Comparison of ENCODE assay signal across 12 mouse cellular contexts in genomic region chr19:50013659-50014058, GRCm38 (mm10).
DNase-seq lines count a peak whose midpoint lies in the region; TF ChIP-seq lines count a peak whose summit lies in the region.
"Had no signal": no experiment of that assay in that cellular context is flagged by ENCODE, and none has a peak within 500 bp of the region (broad histone marks: within the 10 kb centered on the region; RNA-seq: fewer than 3 reads in every experiment).

No protein-coding gene starts in this region.

- intact Hi-C loops in heart, postnatal 10 days (cut with DNase I), result no loop called here
- intact Hi-C loops in left cerebral cortex, postnatal 4 days (cut with DNase I), result no loop called here

- no peaks in the 10 kb centered on the region for H3K36me3 ChIP-seq in kidney, adult 2 months (ENCODE audit: control insufficient read depth, insufficient read depth, low read length)
- H3K36me3 ChIP-seq: limb, embryonic 15.5 days; midbrain, embryonic 12.5 days; stomach, embryonic 15.5 days had no signal

- DNase-seq in heart, postnatal 10 days, result peak; percentile 12 to 15
- DNase-seq in heart, adult 18-20 months, result no peak
- peak; percentile 30 for DNase-seq in brain, embryonic 18.5 days (ENCODE audit: low read depth, low spot score)
- DNase-seq in frontal cortex, postnatal 36 days (ENCODE audit: low spot score in 2 of 2), result peak; percentile 55 to 64
- DNase-seq in left cerebral cortex, postnatal 4 days, result peak; percentile 33
- no peak for DNase-seq in kidney, adult 2 months
- DNase-seq in testis, postnatal 14 days (ENCODE audit: low spot score), result no peak
- DNase-seq in ovary, adult 18-20 months (ENCODE audit: low spot score), result no peak
- DNase-seq: adrenal gland, adult 8-10 months had no signal

- no peak overlapping the region for H3K27ac ChIP-seq in kidney, adult 2 months (ENCODE audit: insufficient read depth, low read depth, low read length)
- H3K27ac ChIP-seq: limb, embryonic 15.5 days; midbrain, embryonic 12.5 days; stomach, embryonic 15.5 days had no signal

- H3K4me3 ChIP-seq in kidney, adult 2 months (ENCODE audit: insufficient read depth, low read depth, low read length), result no peak overlapping the region
- H3K4me3 ChIP-seq: limb, embryonic 15.5 days; midbrain, embryonic 12.5 days; stomach, embryonic 15.5 days had no signal

- no peaks in the 10 kb centered on the region for H3K27me3 ChIP-seq in kidney, adult 2 months (replicated peaks; ENCODE audit: control insufficient read depth, insufficient read depth, low read length)
- H3K27me3 ChIP-seq: limb, embryonic 15.5 days; midbrain, embryonic 12.5 days; stomach, embryonic 15.5 days had no signal

- TF ChIP-seq POLR2A in kidney, adult 2 months (IDR thresholded peaks at IDR 0.05; ENCODE audit: low read depth, low read length), result no peak

- no peaks in the 10 kb centered on the region for H3K4me1 ChIP-seq in kidney, adult 2 months (ENCODE audit: control insufficient read depth, insufficient read depth, low read length)
- H3K4me1 ChIP-seq: limb, embryonic 15.5 days; midbrain, embryonic 12.5 days; stomach, embryonic 15.5 days had no signal

- WGBS in kidney, adult 2 months, result 62% methylated on average over 2 of the region's 2 CpGs

- TF ChIP-seq CTCF in kidney, adult 2 months (conservative IDR thresholded peaks at IDR 0.05; ENCODE audit: insufficient read depth, insufficient read length, low read depth, low read length), result no peak

Comparison
In these comparisons a context has a peak if more than half of its experiments do, and no peak if none do; other contexts are left out.
1. DNase-seq: peak in heart, postnatal 10 days (2 of 2), brain, embryonic 18.5 days (single experiment), frontal cortex, postnatal 36 days (2 of 2) and left cerebral cortex, postnatal 4 days (single experiment); none in heart, adult 18-20 months (0 of 2), kidney, adult 2 months (single experiment), testis, postnatal 14 days (single experiment) and ovary, adult 18-20 months (single experiment).